Comparison of ENCODE assay signal across 20 mouse cellular contexts in the genomic region with DNA sequence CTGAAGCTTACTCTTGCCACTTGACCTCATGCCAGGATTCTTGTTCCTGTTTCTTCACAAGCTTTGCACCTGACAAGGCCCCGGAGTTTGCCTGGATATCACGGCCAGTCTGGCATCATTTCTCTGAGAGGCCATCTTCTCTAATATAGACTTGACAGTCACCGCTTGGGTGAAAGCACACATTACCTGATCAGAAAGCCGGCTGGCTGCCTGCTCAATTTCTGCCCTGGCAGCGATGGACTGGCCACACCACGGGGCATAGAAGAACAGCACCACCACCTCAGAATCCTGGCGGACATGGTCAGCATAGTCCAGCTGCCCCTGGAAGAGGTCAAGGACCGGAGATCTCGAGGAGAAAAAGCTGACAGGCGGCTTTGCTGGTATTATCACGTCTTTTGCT. TPM values are rescaled to one million over a fixed set of nuclear protein-coding genes. Genes with fewer than 3 reads are reported as not detected.
DNase-seq lines count a peak whose midpoint lies in the region; ATAC-seq lines count a peak whose summit lies in the region.
"Had no signal": no experiment of that assay in that cellular context is flagged by ENCODE, and none has a peak within 500 bp of the region (broad histone marks: within the 10 kb centered on the region; RNA-seq: fewer than 3 reads in every experiment).

No protein-coding gene starts in this region.

- ATAC-seq in kidney, embryonic 14.5 days (ENCODE audit: low FRiP score, low TSS enrichment) = no peak
- ATAC-seq: intestine, embryonic 16.5 days had no signal

- peaks cover 29% of the 10 kb centered on the region; the same call in 1 of the 2 replicates for H3K36me3 ChIP-seq in kidney, embryonic 14.5 days (ENCODE audit: control insufficient read depth, insufficient read depth, low read length)

- H3K4me2 ChIP-seq in kidney, embryonic 14.5 days (replicated peaks; ENCODE audit: low read depth, low read length) = no peak overlapping the region
- H3K4me2 ChIP-seq: forebrain, embryonic 12.5 days; heart, embryonic 13.5 days; hindbrain, embryonic 15.5 days; liver, embryonic 13.5 days; midbrain, embryonic 11.5 days had no signal

- no peak overlapping the region for H3K9ac ChIP-seq in kidney, embryonic 14.5 days (ENCODE audit: low read depth, low read length)
- H3K9ac ChIP-seq: forebrain, embryonic 12.5 days; heart, embryonic 13.5 days; hindbrain, embryonic 15.5 days; liver, embryonic 13.5 days had no signal

- peak; percentile 36 to 46 for DNase-seq in kidney, adult 8-10 months
- peak; percentile 69 to 72 for DNase-seq in cerebellum, adult 18-20 months
- DNase-seq in cerebellum, postnatal 14 days = peak; percentile 71 to 77
- DNase-seq in kidney, postnatal 36 days = peak; percentile 46 to 61
- no peak for DNase-seq in spleen, adult 12 weeks (ENCODE audit: low spot score)
- DNase-seq in left cerebral cortex, adult 8-10 months (ENCODE audit: low spot score in 2 of 2) = no peak
- DNase-seq: adrenal gland, postnatal 10 days; gastrocnemius, postnatal 10 days; heart, adult 11 months; heart, postnatal 36 days; left cerebral cortex, postnatal 4 days; liver, embryonic 13.5 days; thymus, adult 2 months had no signal

- peaks cover 15% of the 10 kb centered on the region for H3K4me1 ChIP-seq in kidney, embryonic 14.5 days (ENCODE audit: control insufficient read depth, insufficient read depth, low read length)

- no peak overlapping the region for H3K27ac ChIP-seq in kidney, embryonic 14.5 days (ENCODE audit: low read depth, low read length)
- H3K27ac ChIP-seq: forebrain, embryonic 12.5 days; heart, embryonic 13.5 days; hindbrain, embryonic 15.5 days; liver, embryonic 13.5 days; macrophage had no signal

- no peaks in the 10 kb centered on the region for H3K27me3 ChIP-seq in kidney, embryonic 14.5 days (ENCODE audit: control insufficient read depth, insufficient read depth, low read length)
- H3K27me3 ChIP-seq: forebrain, embryonic 12.5 days; heart, embryonic 13.5 days; hindbrain, embryonic 15.5 days; liver, embryonic 13.5 days had no signal

- 91% methylated on average over 11 of the region's 11 CpGs for WGBS in kidney, embryonic 14.5 days

- no peaks in the 10 kb centered on the region for H3K9me3 ChIP-seq in kidney, embryonic 14.5 days (ENCODE audit: control insufficient read depth, low read length)
- H3K9me3 ChIP-seq: forebrain, embryonic 12.5 days; heart, embryonic 13.5 days; hindbrain, embryonic 15.5 days; liver, embryonic 13.5 days had no signal

- no peak overlapping the region for H3K4me3 ChIP-seq in kidney, embryonic 14.5 days (ENCODE audit: low read length)
- H3K4me3 ChIP-seq: forebrain, embryonic 12.5 days; heart, embryonic 13.5 days; hindbrain, embryonic 15.5 days; liver, embryonic 13.5 days had no signal

RNA-seq across cellular contexts. Expression of a gene that starts 6.1 kb away (rescaled TPM):
- 33.1 and 38.8 TPM in 2 replicates for polyA plus RNA-seq in kidney, embryonic 14.5 days (2014; fragmentation: Nextera tagmentation; extraction: Ambion mirVana)
- 10 to 100 TPM; 29.1 to 31.7 (median 30.0) TPM for total RNA-seq in left cerebral cortex, adult 8-10 months (2022)

RNA-seq across cellular contexts. Expression of a gene that starts 47.9 kb away (rescaled TPM):
- 43.2 and 101 TPM in 2 replicates for polyA plus RNA-seq in kidney, embryonic 14.5 days (2014; fragmentation: Nextera tagmentation; extraction: Ambion mirVana)
- 10 to 100 TPM; 51.9 to 75.8 (median 64.6) TPM for total RNA-seq in left cerebral cortex, adult 8-10 months (2022)

Comparison
In these comparisons a context has a peak if more than half of its experiments do, and no peak if none do; other contexts are left out.
1. DNase-seq: peak in kidney, adult 8-10 months (2 of 2), cerebellum, adult 18-20 months (2 of 2), cerebellum, postnatal 14 days (2 of 2) and kidney, postnatal 36 days (2 of 2); none in spleen, adult 12 weeks (single experiment) and left cerebral cortex, adult 8-10 months (0 of 2).